Mouse (Mus musculus): ENCODE measurements around the gene Gm45213. TPM values are rescaled to one million over a fixed set of nuclear protein-coding genes. Genes with fewer than 3 reads are reported as not detected.
A peak's percentile ranks its signal among the peaks of the same experiment; 100 is the strongest.

The Gm45213 gene
- polyA plus RNA-seq, 1 experiment from 2014 or later, result not detected

DNA sequence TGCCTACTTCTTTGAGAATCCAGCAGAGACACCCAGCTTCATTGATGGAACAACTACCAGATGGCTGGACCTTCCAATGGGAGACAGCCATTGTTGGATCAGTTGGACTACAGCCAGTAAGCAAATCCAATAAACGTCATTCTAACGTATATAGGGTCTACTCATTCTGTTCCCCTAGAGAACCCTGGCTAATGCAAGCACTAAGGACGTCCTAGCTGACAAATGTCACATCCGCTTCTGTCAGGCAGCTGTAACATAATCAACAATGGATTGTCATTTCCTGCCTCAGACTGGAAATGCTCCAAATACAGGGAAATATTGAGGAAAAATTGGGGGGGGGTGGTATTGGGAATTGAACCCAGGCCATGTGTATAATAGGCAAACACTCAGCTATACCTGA lies 62.4 kb downstream of the Gm45213 start:
- TF ChIP-seq CTCF (IDR thresholded peaks at IDR 0.05), result no peak
- no peaks in the 10 kb centered on the region for H3K27me3 ChIP-seq
- POLR2A ChIA-PET, result no interaction called here
- no peak for ATAC-seq
- in situ Hi-C loops (cut with MboI; ENCODE audit: low pct_unique_long_range_greater_than_20kb), result loop anchor here (5.0 to 10.0 kb wide), 4 partner anchors 147 to 559 kb away; no protein-coding TSS in a partner anchor
- CTCF ChIA-PET, result interaction anchor here (1.1 to 1.9 kb wide), 2 partner anchors 15 to 195 kb away, joined by 3 to 10 read pairs; no protein-coding TSS in a partner anchor
- no peak for DNase-seq (ENCODE audit: low read depth, low spot score)

DNA sequence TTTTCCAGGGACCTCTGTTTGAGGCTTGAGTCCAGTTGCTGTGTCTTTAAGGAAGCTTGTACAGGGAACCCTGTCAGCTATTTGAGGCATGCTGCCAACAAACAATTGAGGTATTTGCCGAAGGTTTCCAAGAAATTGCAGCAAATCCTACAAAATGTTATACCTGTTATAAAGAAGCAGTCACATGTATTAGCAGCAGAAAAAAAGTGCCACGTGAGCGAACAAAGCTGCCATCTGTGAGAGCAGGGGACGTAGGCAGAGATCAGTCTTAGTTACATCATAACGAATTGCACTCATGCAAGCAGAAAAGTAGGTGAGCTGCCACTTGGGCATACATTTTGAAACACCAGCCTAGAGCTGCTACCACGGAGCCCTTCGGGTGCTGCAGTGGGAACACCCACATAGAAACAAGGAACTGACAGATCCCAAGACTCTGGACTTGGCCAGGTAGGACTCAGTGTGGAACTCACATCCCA lies 63.2 kb downstream of the Gm45213 start:
- TF ChIP-seq CTCF (IDR thresholded peaks at IDR 0.05), result no peak
- ChIA-PET CTCF (interaction anchor here (1.0 to 1.9 kb wide), 4 partner anchors 23 to 195 kb away, joined by 3 to 10 read pairs (median 4); no protein-coding TSS in a partner anchor), POLR2A (no interaction called here)
- in situ Hi-C loops (cut with MboI; ENCODE audit: low pct_unique_long_range_greater_than_20kb), result loop anchor here (5.0 to 10.0 kb wide), 4 partner anchors 146 to 558 kb away; no protein-coding TSS in a partner anchor
- no peaks in the 10 kb centered on the region for H3K27me3 ChIP-seq
- no peak for DNase-seq (ENCODE audit: low read depth, low spot score)
- ATAC-seq, result no peak

GRCm38 (mm10) chr7:66107206-66107605 lies 63.8 kb downstream of the Gm45213 start:
- no peak for ATAC-seq
- no peaks in the 10 kb centered on the region for H3K27me3 ChIP-seq
- ChIA-PET CTCF (interaction anchor here (1.0 to 1.9 kb wide), 4 partner anchors 23 to 194 kb away, joined by 3 to 10 read pairs (median 4); no protein-coding TSS in a partner anchor), POLR2A (interaction anchor here (1.4 kb wide), 1 partner anchor 8 kb away, joined by 4 read pairs; no protein-coding TSS in a partner anchor)
- in situ Hi-C loops (cut with MboI; ENCODE audit: low pct_unique_long_range_greater_than_20kb), result loop anchor here (5.0 to 10.0 kb wide), 4 partner anchors 145 to 558 kb away; no protein-coding TSS in a partner anchor
- DNase-seq (ENCODE audit: low read depth, low spot score), result no peak
- no peak for TF ChIP-seq CTCF (IDR thresholded peaks at IDR 0.05)

- in situ Hi-C loops (cut with MboI; ENCODE audit: low pct_unique_long_range_greater_than_20kb), result loop anchor here (5.0 to 10.0 kb wide), 4 partner anchors 144 to 557 kb away; no protein-coding TSS in a partner anchor
- peak; percentile 63 for TF ChIP-seq CTCF (IDR thresholded peaks at IDR 0.05)
- DNase-seq (ENCODE audit: low read depth, low spot score) (no peak), ATAC-seq (no peak)
- ChIA-PET POLR2A (interaction anchor here (1.4 kb wide), 1 partner anchor 8 kb away, joined by 4 read pairs; no protein-coding TSS in a partner anchor), CTCF (interaction anchor here (1.3 to 1.7 kb wide), 3 partner anchors 10 to 141 kb away, joined by 3 to 4 read pairs (median 3); no protein-coding TSS in a partner anchor)
- H3K27me3 ChIP-seq, result no peaks in the 10 kb centered on the region
These were observed 64.5 kb downstream of the Gm45213 start for GRCm38 (mm10) chr7:66107930-66108329.

DNA sequence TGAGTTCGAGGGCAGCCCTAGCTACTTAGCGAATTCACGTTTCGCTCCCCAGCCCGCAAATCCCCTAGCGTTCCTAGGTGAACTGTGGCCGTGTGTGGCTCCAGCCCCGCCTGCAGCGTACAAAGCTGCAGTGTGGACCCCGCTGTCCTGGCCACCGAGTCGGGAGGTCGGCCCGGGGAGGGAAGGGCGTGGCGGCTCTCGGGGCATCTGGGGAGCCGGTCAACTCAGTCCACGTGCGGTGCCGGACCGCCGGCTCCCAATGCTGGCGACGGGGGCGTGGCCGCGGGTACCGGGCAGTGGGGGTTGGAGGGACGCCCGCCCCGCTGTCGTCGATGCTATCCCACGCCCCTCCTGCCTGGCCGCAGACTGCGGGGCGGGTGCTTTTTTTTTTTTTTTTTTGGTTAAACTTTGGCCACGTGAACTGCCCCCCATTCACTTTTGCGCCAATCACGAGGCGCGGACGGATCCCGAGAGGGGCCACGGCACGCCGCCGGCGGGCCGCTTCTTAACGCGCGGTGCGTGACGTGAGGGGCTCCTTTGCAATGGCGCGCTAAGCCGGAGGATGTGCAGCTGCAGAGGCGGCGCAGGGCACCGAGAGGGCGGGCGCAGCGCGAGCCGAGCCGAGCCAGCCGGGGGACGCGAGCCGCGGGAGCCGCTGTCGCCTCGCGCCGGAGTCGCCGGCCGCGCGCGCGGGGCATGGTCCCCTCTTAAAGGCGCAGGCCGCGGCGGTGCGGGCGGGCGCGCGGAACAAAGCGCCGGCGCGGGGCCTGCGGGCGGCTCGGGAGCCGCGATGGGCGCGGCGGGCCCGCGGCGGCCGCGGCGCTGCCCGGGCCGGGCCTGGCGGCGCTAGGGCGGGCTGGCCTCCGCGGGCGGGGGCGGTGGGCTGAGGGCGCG lies 65.8 kb downstream of the Gm45213 start, which contains the start of gene Chsy1:
Gene Chsy1 (plus strand): TSS at position 555 of the 894 bp plus-strand sequence.
- CTCF ChIA-PET, result interaction anchor here (1.4 kb wide), 1 partner anchor 11 kb away, joined by 4 read pairs; no protein-coding TSS in a partner anchor
- ATAC-seq (peak; percentile 42), DNase-seq (ENCODE audit: low read depth, low spot score) (peak; percentile 24)
- TF ChIP-seq CTCF (IDR thresholded peaks at IDR 0.05), result no peak
- in situ Hi-C loops (cut with MboI; ENCODE audit: low pct_unique_long_range_greater_than_20kb), result loop anchor here (5.0 to 10.0 kb wide), 4 partner anchors 143 to 556 kb away; no protein-coding TSS in a partner anchor
- POLR2A ChIA-PET, result interaction anchor here (0.7 kb wide), 1 partner anchor 90 kb away, joined by 4 read pairs; no protein-coding TSS in a partner anchor
- H3K27me3 ChIP-seq, result no peaks in the 10 kb centered on the region

DNA sequence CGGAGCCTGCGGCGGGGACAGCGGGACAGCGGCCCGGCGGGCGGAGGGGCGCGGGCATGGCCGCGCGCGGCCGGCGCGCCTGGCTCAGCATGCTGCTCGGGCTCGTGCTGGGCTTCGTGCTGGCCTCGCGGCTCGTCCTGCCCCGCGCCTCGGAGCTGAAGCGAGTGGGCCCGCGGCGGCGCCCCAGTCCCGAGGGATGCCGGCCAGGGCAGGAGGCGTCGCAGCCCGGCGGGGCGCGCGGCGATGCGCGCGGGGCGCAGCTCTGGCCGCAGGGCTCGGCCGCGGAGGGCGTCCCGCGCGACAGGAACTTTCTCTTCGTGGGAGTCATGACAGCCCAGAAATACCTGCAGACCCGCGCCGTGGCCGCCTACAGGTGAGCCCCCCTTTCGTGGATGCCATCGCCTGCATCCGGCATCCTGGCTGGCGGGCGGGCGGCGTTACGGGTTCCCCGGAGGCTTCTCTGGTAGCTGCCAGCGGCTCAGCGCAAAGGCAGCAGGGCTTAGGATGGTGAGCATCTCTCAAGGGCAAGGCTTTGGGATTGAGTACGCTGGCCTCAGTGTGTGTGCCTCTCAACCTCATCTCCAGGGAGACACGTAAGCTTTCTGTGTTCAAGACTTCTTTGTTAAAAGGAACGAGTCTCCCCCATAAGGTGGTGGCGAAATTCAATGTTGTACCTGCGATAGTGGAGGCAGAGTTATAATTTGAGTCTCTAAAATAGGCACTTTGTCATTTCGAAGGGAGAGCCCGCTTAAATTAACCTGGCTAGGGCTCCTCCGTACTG lies 66.6 kb downstream of the Gm45213 start:
- DNase-seq (ENCODE audit: low read depth, low spot score) (no peak), ATAC-seq (peak; percentile 41)
- TF ChIP-seq CTCF (IDR thresholded peaks at IDR 0.05), result no peak
- POLR2A ChIA-PET, result interaction anchor here (1.1 kb wide), 1 partner anchor 9 kb away, joined by 3 read pairs; no protein-coding TSS in a partner anchor
- no peaks in the 10 kb centered on the region for H3K27me3 ChIP-seq
- CTCF ChIA-PET, result no interaction called here
- in situ Hi-C loops (cut with MboI; ENCODE audit: low pct_unique_long_range_greater_than_20kb), result loop anchor here (5.0 to 10.0 kb wide), 4 partner anchors 142 to 555 kb away; no protein-coding TSS in a partner anchor

DNA sequence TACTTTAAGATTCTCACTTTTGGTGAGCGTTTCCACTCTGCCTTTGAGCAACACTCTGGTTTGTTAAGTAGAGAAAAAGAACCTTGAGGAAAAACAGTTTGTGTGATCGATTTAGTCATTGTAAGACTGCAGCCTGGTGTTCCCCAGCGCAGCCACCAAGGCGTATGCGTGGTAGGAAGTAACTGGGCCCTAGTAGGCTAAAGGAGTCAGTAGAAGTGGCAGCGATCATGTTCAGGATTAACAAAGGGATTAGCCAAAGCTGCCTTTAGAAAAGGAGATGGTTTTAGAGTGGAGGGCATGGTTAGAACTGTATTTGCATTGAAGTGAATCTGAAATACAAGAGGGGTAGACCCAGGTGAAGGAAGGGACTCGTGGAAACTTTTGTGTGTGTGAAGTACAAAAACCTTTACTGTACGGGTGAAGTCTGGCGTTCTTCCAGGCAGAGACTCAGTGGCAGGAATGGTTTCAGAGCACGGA lies 67.3 kb downstream of the Gm45213 start:
- CTCF ChIA-PET, result no interaction called here
- no peak for TF ChIP-seq CTCF (IDR thresholded peaks at IDR 0.05)

GRCm38 (mm10) chr7:66111211-66111610 lies 67.8 kb downstream of the Gm45213 start:
- ChIA-PET CTCF (no interaction called here), POLR2A (interaction anchor here (1.1 kb wide), 1 partner anchor 10 kb away, joined by 3 read pairs; no protein-coding TSS in a partner anchor)
- no peak for ATAC-seq
- TF ChIP-seq CTCF (IDR thresholded peaks at IDR 0.05), result no peak
- no peaks in the 10 kb centered on the region for H3K27me3 ChIP-seq
- in situ Hi-C loops (cut with MboI; ENCODE audit: low pct_unique_long_range_greater_than_20kb), result no loop called here
- DNase-seq (ENCODE audit: low read depth, low spot score), result no peak

More for the DNA sequence above, 67.3 kb downstream of the Gm45213 start:
- DNase-seq (ENCODE audit: low read depth, low spot score), result no peak
- ATAC-seq, result no peak
- POLR2A ChIA-PET, result interaction anchor here (1.1 kb wide), 1 partner anchor 10 kb away, joined by 3 read pairs; no protein-coding TSS in a partner anchor
- no peaks in the 10 kb centered on the region for H3K27me3 ChIP-seq
- in situ Hi-C loops (cut with MboI; ENCODE audit: low pct_unique_long_range_greater_than_20kb), result no loop called here

Other genes with a start within 250 kb of the Gm45213 start
- gene Pcsk6, start 181.9 kb upstream of the Gm45213 start, polyA plus RNA-seq (2021), result 3.0 TPM
- gene Snrpa1, start 15.4 kb downstream of the Gm45213 start, polyA plus RNA-seq (2021), result 54.6 TPM
- 95.1 TPM for gene Selenos, start 36.0 kb downstream of the Gm45213 start, polyA plus RNA-seq (2021)
- 15.1 TPM for gene Chsy1, start 65.9 kb downstream of the Gm45213 start, polyA plus RNA-seq (2021)